Mouse (Mus musculus): Measurements from ENCODE around the gene Rsbn1. TPM values are rescaled to one million over a fixed set of nuclear protein-coding genes. Genes with fewer than 3 reads are reported as not detected.

Rsbn1 gene
- polyA plus RNA-seq (2012; rRNA removed) = 2.7 and 4.0 TPM in 2 replicates

GRCm38 (mm10) chr3:103914010-103914669, at the start of gene Rsbn1:
Rsbn1 (plus strand) TSS chr3:103914120.
- DNase-seq (ENCODE audit: low read depth) = peak; percentile 92

- no peak for DNase-seq (ENCODE audit: low read depth)
Measured at GRCm38 (mm10) chr3:103864200-103864599, 49.7 kb upstream of the Rsbn1 start.

GRCm38 (mm10) chr3:103867424-103867971, 46.4 kb upstream of the Rsbn1 start:
- DNase-seq (ENCODE audit: low read depth) = no peak

- DNase-seq (ENCODE audit: low read depth) = no peak
Measured at GRCm38 (mm10) chr3:103868008-103868407, 45.9 kb upstream of the Rsbn1 start.

- DNase-seq (ENCODE audit: low read depth) = no peak
Measured at GRCm38 (mm10) chr3:103872663-103873098, 41.2 kb upstream of the Rsbn1 start.

GRCm38 (mm10) chr3:103874329-103874728, 39.6 kb upstream of the Rsbn1 start:
- DNase-seq (ENCODE audit: low read depth) = no peak

- DNase-seq (ENCODE audit: low read depth) = no peak
Measured at GRCm38 (mm10) chr3:103885946-103886345, 28.0 kb upstream of the Rsbn1 start.

GRCm38 (mm10) chr3:103887581-103887980, 26.3 kb upstream of the Rsbn1 start:
- DNase-seq (ENCODE audit: low read depth) = no peak

- no peak for DNase-seq (ENCODE audit: low read depth)
Measured at GRCm38 (mm10) chr3:103893374-103893773, 20.5 kb upstream of the Rsbn1 start.

- DNase-seq (ENCODE audit: low read depth) = no peak
Measured at GRCm38 (mm10) chr3:103904705-103905104, 9.2 kb upstream of the Rsbn1 start.

- DNase-seq (ENCODE audit: low read depth) = no peak
Measured at GRCm38 (mm10) chr3:103907335-103908030, 6.4 kb upstream of the Rsbn1 start.

- no peak for DNase-seq (ENCODE audit: low read depth)
Measured at GRCm38 (mm10) chr3:103908781-103909180, 5.1 kb upstream of the Rsbn1 start.

GRCm38 (mm10) chr3:103913451-103913961, 414 bp upstream of the Rsbn1 start:
- DNase-seq (ENCODE audit: low read depth) = no peak

GRCm38 (mm10) chr3:103914732-103915508, 1.0 kb downstream of the Rsbn1 start:
- DNase-seq (ENCODE audit: low read depth) = no peak

GRCm38 (mm10) chr3:103915509-103915896, 1.6 kb downstream of the Rsbn1 start:
- DNase-seq (ENCODE audit: low read depth) = no peak

GRCm38 (mm10) chr3:103916205-103916838, 2.4 kb downstream of the Rsbn1 start:
- no peak for DNase-seq (ENCODE audit: low read depth)

- DNase-seq (ENCODE audit: low read depth) = no peak
Measured at GRCm38 (mm10) chr3:103916839-103917237, 2.9 kb downstream of the Rsbn1 start.

- DNase-seq (ENCODE audit: low read depth) = no peak
Measured at GRCm38 (mm10) chr3:103920094-103920493, 6.2 kb downstream of the Rsbn1 start.

GRCm38 (mm10) chr3:103925302-103925701, 11.4 kb downstream of the Rsbn1 start:
- no peak for DNase-seq (ENCODE audit: low read depth)

- DNase-seq (ENCODE audit: low read depth) = no peak
Measured at GRCm38 (mm10) chr3:103927511-103927910, 13.6 kb downstream of the Rsbn1 start.

- no peak for DNase-seq (ENCODE audit: low read depth)
Measured at GRCm38 (mm10) chr3:103944794-103945562, 31.1 kb downstream of the Rsbn1 start.

Measured in gonadal fat pad, adult 2 months (tissue).